Mouse (Mus musculus) ovary, postnatal 36 days (tissue): ENCODE data around the gene Gucd1.
"Not testable (repeated sequence)": the region's sequence is repeated elsewhere in the genome, so short reads cannot be mapped to it uniquely, and the experiment has no call there.

Experiments
- DNase-seq: peaks from one replicate; pipeline ENCODE4 v3.0.0; 2022; ENCODE audit warnings: low spot score, mixed read lengths

Gucd1 gene

DNA sequence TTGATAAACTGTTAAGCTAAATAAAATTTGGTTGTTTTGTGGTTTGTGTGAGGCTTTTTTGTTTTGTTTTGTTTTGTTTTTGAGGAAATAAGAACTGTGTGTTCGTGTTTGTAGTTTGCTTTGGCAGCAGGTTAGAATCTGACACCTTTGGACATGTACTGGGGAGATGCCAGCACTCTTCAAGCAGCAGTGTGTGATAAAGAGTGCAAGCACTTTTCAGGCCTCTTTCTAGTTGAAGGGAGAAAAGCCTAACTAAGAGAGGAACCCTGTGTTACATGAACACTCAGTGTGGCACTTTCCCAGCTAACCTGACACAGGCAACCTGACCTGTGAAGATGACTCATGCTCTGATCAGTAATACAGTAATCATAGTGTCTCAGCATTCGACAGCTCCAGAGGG lies 17.7 kb upstream of the Gucd1 start:
- DNase-seq, result no peak

DNA sequence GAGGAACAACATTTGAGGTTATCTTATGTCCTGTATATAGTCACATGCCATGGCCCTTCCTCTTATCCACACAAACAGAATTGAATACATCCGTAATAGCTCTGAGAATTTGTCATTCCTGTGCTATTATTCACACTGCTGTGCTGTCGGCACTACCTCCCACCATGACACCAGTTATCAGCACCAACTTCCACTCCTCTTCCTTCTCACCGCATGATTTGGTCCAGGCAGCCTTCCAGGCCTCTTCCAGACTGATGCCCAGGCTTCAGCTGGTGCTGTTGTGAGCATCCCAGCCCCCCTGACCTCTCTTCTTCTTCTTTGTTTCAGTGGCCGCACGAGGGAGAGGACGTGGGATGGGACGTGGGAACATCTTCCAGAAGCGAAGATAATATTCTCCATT lies 17.2 kb upstream of the Gucd1 start:
- DNase-seq, result no peak

DNA sequence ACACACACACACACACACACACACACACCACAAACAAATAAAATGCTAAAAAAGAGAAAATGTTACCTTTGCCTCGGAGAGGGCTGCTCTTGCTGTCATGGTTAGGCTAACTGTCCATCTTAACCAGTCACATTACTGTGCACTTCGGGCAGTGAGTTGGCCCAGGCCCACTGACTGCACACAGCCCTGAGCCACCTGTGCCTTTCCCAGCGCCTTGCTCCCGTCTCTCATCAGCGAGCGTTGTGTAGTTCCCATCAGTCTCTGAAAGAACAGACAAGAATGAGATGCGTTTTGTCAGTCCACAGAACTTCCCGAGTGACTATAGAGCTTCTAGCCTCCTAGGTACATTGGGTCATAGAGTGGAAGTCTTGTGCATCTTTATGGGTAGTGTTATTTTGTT lies 16.4 kb upstream of the Gucd1 start:
- no peak for DNase-seq

DNA sequence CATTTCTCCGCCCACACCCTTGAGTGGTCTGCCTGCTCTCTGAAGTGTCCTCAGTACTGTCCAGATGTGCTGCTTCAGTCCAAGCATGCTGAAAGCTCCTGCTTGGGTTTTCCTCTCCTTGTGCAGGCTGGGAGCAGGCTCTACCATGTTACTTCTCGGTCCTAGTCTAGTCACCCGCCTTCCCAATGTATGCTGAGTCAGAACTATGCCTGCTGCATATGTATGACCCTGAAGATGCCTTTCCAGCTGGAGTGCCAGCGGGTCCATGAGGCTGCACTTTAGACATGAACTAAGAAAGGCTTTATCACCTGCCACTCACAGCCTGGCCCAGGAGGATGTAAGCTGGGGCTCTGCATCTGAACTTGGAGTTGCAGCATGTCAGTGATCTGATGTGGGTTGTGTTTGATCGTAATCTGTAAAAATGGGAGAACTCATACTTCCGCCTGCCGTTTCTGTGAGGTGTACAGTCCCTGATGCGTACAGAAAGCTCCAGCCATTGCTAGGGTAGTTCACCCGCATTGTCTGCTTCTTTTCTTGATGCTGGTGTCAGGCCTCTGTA lies 13.8 kb upstream of the Gucd1 start:
- DNase-seq, result no peak

DNA sequence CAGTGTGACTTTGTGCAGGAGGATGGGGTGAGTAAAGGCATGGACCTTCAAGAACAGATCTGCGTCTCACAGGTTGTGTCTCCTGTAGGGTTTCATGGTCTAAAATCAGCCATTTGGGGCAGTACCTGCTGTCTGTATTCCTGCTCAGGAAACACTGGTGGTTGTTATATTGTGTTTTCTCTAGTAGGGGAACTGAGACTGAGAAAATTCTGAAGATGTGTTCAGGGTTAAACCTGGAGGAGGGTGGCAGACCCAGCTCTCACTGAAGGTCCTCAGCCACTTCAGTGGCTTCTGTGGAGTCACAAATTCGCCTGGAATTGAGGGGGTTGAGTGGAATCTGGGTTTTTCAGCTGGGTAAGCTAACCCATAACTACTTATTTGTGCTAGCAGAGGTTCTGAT lies 12.6 kb upstream of the Gucd1 start:
- no peak for DNase-seq

DNA sequence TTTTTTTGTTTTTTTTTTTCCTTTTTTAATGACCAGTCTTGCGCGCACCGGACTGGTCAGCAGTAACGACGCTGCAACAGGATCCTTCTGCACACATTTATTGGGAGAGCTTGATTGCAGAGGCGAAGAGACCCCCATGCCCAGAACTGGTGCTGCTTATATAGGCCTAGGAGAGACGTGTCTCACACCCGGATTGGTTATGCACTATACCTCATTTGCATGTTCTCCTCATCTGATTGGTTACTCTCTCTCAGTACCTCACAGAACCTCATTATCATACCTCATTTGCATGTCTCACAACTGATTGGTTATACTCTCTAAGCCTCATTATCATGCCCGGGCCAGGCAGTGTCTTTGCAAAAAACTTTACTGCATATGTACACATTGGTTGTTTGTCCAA lies 7.7 kb upstream of the Gucd1 start:
- DNase-seq, result not testable (repeated sequence)

DNA sequence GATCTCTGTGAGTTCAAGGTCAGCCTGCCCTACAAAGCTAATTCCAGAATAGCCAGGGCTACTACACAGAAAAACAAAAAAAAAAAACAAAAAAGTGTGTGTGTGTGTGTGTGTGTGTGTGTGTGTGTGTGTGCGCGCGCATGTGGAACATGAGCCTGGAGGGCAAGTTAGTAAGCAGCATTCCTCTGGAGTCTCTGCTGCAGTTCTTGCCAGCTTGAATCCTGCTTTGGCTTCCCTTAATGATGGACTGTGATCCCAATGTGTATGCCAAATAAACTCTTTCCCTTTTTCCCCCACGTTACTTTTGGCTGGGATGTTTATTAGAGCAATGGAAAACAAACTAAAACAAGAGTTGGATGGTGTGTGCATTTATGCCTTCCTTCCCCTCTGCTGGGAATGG lies 3.9 kb upstream of the Gucd1 start:
- DNase-seq, result no peak

DNA sequence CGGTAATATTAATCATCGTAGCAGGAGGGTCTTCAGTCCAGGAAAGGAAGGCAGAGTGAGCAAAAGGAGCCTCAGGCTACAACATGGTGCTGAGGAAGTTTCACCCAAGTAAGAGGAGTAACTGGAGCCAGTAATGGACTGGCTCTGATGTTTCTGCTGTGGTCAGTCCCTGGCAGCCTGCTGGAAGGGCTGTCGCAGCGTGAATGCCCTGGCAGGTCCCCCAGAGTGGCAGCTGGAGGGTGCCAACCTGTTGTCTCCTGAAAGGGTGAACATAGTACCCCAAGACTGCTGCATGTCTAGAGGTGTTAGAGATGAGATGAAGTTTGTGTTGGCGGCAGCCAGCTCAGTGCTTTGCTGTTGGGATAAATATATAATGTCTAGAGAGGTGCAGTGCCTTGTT lies 2.8 kb upstream of the Gucd1 start:
- DNase-seq, result no peak

DNA sequence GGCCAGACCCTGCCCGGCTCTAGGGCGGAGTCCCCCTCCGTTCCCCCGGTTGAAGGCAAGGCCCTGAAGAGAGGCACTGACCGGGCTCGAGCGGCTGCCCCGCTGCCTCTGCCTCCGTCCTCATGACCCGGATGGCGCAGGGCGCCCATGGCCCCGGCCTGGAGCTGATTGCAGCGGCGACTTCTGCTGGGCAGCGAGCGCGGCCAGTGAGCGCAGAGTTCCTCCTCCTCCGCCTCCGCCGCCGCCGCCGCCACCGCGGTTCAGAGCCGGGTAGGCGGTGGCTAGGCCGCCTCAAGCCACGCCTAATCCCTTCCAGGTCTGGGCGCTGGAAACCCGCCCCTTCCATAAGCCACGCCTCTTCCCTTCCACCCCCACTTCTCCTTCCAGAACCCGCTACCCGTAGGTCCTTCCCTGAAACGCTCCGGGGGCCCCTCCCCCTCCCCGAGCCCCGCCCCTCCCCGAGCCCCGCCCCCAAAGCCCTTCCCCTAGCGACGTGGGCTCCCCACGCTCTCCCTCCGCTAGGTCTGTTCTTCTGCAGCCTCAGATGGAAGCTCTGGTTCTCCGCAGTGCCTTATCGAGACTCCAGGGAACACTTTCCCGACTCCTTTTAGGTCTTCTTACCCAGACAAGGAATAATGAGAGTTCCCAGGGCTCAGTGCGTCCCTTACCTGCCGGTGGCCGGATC lies 557 bp downstream of the Gucd1 start, which contains the start of gene Snrpd3:
Gene Snrpd3, plus strand, starts transcription at position 479 of the 685 bp plus-strand sequence.
- DNase-seq, result peak; percentile 92

DNA sequence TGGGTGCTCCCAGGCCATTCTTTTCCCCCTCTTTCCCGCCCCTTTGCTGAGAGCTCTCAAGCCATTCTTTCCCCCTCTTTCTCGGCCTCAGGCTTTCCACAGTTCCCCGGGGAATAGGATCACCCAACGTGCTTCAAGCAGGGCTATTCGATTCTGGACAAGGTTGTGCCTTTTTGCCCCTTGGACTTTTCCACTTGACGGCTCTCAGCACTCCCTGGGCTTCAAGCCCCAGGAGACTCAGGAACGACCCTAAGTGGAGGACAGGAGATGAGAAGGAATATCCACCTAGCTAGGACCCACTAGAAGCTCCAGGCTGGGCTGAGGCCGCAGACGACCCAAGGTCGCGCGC lies 1.1 kb downstream of the Gucd1 start:
- no peak for DNase-seq

DNA sequence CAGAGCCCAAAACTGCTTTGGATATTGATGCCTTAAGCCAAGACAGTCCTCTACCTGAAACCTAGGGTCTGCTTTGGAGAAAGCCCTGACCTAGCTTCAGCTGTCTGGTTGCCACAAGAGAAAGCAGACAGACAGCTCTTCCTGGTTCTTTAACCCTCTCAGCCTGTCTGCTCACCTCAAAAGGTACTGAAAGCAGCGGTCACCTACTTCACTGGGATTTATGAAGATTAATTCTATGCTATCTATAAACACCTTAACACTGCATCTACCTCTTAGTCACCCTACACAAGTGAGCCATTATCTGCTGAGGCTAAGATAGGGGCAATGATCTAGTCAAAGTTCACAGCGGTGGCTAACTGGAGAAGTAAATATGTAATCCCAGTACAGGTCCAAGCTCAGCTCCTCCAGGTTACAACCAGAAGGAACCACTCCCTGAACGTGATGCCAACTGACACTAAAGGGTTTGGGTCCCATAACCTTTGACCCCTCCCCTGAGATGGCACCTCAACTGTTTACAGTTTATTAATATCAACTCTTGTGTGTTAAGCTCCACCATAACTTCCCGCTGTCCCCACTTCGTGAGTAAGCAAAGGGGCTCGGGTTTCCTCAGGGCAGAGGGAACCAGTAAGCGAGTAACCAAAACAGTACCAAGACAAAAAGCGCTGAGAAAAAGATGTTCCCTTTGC lies 1.6 kb downstream of the Gucd1 start:
- DNase-seq, result no peak

DNA sequence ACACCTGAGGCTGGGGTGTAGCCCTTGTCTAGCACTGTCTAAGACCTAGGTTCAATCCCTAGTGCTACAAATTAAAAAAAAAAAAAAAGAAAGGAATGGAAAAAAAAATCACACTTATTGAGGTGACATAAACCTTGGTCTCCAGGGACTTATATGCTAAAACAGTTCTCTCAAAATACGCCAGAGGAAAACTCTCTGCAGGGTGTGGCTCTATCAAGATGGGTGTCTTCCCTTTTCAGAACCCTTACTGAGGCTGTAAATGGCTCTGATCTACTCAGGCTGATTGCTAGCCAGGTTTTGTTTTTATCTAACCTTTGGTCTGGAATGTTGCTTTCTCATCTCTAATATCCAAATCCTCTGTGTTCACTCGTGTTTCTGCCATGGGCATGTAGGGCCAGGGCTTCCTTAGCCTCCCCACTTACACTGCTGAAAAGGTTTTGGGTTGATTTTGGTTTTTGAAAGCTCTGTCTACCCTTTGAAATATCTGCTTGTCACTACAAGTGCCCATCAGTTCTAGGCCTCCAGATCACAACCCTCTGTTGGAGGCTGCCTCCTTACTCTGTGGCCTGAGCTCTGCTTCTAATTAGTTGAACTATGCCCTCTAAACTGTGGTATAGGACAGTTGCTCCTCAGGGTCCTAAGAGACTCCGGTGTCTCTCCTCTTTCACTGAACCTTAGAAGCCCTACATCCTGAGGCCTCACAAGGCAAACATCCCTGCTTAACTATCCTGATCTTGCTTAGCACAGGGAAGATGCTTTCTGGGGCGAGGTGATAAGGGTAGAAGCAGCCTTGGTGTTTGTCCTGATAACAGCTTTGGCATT lies 2.3 kb downstream of the Gucd1 start:
- no peak for DNase-seq

DNA sequence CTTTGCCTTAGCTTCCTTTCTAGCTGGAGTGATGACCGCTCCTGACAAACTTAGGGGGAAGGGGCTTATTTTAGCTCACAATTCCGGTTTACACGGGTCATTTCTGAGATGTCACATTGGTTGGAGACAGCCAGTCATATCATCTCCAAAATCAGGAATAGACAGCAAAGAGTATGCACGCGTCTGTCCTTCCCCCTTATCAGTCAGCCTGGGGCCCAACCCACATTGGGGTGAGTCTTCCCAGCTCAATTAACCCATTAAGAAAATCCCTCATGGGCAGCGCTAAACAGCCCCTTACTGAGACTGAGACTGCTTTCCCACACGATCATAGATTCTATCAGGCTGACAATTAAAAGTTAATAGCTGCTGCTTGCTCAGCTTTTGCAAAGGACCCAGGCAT lies 3.4 kb downstream of the Gucd1 start:
- no peak for DNase-seq

DNA sequence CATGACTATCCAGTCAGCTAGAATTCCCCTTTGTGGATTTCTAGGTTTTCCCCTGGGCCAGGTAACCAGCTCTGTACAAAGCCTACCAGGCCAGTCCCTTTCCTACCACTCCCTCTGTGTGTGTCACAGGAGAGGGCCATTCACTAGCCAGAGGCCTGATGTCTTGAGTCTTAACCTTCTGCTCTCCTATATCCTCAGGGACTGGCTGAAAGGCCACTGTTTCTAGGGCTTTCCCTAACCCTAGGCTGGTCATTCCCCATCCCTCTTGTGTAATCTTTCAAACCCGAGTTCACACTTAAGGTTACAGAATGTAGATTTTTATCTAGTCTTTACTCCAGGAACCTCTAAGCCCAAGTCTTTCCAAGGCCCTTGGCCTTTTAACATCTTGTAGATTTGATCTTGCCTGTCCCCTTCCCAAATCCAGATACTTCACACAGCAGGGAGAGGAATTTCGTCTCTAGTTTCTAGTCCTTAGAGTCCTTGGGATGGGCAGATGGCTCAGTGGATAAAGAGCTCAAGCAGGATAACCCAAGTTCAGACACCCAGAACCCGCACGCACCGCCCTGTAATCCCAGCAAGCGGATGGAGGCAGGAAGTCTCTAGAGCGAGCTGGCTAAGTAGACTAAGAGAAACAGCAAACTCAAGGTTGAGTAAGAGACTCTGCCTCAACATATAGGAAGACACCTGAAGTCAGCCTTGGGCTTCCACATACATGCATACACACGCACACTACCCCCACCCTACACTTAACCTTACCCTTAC lies 4.3 kb downstream of the Gucd1 start:
- DNase-seq, result no peak

DNA sequence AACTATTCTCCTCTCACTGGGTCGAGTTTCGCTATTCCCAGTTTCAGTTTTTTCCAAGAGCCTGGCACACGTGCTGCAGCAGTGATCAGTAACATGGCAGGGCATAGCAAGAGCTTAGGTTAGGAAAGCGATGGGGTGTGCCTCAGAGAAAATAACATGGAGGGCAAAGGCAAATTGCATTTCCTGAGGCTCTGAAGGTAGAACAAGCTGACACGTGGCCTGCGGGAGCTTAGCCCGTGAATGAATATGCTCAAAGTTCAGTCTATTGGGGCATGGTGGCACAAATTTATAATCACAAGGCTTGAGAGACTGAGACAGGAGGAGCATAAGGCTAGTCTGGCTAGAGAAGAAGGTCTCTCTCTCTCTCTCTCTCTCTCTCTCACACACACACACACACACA lies 5.0 kb downstream of the Gucd1 start:
- no peak for DNase-seq

DNA sequence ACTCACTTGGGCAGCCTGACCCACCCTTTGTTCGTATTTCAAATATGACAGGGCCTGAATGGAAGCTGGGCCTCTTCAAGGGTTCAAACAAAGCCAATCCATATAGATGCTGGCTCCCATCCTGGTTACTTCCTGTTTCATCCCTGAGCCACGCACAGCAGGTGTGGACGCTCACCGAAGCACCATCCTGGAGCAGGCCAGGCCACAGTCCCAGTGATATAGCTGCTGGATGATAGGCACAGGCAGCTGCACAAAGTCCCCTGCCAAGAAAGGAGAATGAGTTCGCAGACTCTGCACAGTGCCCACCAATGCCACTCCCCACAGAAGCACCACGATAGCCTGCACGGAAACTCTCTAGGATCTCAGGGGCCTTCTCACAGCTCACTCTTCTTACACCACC lies 5.9 kb downstream of the Gucd1 start:
- DNase-seq, result no peak

DNA sequence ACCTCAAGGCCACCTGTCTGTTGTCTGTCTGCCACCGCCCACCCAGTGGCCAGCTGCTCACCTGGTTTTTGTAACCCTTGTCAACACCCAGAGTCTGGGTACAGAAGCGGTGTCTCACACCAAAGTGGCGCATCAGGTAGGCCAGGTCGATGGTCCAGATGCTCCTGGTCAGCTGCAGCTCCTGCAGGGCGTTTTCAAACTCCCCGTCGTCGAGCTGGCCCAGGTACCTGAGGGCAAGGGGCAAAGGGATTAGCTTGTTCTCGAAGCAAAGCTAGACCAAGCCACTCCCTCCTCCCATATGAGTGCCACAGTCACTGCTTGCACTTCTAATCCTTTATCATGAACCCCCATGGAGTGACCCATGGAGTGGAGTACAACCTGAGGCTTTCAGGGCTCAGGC lies 6.7 kb downstream of the Gucd1 start:
- no peak for DNase-seq

DNA sequence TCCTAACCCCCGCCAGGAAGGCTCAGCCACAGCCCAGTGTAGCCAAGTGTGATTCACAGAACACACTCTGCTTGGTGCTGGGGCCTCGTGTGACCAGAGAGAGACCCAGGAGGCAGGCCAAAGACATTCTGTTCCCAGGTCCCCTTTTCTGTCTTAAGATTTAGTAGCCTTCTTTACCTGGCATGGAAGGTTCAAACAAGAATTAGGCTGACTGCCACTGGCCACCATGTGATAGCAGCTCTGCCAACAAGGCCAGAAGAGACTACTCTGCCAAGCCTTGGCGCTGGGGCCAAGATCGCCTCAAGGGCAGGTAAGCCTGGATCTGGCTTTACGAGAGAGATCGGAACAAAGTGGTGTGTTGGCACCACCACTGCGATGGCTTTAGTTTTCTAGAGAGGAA lies 7.3 kb downstream of the Gucd1 start:
- peak; percentile 54 for DNase-seq

DNA sequence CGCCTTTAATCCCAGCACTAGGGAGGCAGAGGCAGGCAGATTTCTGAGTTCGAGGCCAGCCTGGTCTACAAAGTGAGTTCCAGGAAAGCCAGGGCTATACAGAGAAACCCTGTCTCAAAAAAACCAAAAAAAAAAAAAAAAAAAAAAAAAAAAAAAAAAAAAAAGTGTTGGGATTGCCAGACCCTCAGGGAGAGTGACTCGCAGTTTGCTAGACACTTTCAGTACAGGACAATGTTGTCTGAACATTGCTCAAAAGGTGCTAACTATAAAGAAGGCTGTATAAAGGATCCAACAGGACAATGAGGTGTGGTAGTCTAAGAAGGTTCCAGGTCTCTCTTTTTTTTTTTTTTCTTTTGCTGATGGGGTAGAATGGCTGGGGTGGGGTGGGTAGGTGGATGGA lies 11.8 kb downstream of the Gucd1 start:
- DNase-seq, result not testable (repeated sequence)

DNA sequence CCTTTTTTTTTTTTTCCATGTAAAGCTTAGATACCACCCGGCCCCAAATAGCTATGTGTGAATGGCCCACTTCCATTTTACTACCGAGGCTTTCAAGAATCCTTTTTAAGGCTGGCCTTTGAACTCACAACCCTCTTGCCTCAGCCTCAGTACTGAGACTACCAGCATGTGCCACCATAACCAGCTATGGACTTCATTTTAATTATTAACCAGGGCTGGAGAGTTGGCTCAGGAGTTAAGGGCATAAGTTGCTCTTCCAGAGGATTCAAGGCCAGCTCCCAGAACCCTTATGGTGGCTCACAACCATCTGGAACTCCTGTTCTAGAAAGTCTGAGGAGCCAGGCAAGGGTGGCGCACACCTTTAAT lies 12.7 kb downstream of the Gucd1 start:
- no peak for DNase-seq

DNA sequence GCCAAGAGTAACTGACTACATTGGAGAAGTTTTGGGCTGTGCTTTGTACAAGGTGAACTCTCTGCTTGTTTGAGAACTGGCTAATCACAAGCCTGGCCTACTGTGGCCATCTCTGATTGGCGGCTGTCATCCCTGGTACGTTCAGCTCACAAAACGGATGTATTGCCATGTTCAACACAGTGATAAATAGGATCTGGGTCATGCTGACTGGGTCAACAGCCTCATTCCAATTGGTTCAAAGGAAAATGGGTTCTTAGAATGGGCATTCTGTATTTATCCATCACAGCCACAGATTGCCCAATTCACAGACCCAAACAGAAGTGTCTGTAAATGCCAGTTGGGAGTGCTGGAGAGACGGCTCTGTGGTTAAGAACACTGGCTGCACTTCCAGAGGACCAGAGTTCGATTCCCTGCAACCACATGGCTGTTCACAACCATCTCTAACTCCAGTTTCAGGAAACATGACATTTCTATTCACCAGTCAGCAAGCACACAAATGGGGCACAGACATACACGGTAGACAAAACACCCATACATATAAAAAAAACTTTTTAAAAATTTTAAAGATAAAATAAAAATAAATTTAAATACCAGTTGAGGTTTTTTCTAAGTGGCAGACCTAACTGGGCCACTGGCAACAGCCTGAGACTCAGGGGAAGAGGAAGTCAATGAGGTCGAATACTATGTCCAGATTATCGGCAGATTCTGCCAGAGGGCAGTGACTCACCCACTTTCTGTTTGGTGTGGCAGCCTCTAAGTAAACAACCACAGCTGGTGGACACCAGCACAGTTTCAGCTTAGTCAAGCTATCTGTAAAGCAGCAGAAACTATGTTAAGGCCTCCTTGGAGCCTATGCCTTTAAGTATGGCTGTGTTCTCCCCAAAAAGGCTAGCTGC lies 13.3 kb downstream of the Gucd1 start:
- DNase-seq, result no peak
